17 mouse cellular contexts compared by ENCODE assay signal in the genomic region with DNA sequence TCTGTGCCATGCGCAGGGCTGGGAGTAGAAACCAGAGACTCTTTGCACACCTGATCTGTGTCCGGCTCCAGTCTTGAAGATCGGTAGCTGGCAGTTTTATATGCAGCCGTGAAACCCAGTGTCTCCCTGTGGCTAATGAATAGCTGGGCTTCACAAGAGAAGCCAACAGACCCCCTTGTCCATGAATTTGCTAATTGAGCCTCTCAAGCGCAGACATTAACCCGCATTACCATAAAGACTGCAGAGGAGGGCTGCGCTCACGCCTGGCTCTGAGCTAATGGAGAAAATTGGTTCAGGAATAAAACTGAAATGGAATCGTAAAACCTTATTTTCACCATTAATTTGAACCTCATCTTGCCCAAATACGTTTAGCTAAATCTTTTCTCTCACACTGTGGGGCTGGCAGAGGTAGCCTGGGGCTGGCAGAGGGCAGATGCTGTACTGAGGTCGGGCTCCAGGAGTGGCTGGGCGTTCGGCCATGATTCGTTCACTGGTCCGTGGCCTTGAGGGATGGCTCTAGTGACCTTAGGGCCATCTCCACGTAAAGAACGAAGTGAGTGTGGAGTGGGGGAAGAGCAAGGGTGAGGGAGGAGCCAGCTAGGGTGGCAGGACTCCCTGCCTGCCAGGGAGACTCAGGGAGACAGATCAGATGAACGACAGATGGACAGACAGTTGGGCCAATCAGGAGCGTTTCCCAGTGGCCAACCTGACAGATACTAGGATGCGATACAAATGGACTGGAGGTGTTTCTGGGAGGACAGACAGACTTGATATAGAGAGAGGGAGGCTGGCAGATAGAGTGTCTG. TPM values are rescaled to one million over a fixed set of nuclear protein-coding genes. Genes with fewer than 3 reads are reported as not detected.
DNase-seq lines count a peak whose midpoint lies in the region; ATAC-seq and TF ChIP-seq lines count a peak whose summit lies in the region.
"Had no signal": no experiment of that assay in that cellular context is flagged by ENCODE, and none has a peak within 500 bp of the region (broad histone marks: within the 10 kb centered on the region; RNA-seq: fewer than 3 reads in every experiment).

No protein-coding gene starts in this region.

- no peaks in the 10 kb centered on the region for H3K9me3 ChIP-seq in forebrain, embryonic 14.5 days (replicated peaks; ENCODE audit: control insufficient read depth, low read length)
- no peaks in the 10 kb centered on the region for H3K9me3 ChIP-seq in neural tube, embryonic 14.5 days (ENCODE audit: control insufficient read depth, low read length)
- H3K9me3 ChIP-seq in intestine, embryonic 15.5 days, result no peaks in the 10 kb centered on the region
- H3K9me3 ChIP-seq: embryonic facial prominence, embryonic 12.5 days had no signal

- WGBS in cerebellum, adult 2 months, result 49% methylated on average over 20 of the region's 20 CpGs
- WGBS in forebrain, embryonic 14.5 days, result 46% methylated on average over 20 of the region's 20 CpGs
- 40% methylated on average over 20 of the region's 20 CpGs for WGBS in neural tube, embryonic 14.5 days
- WGBS in intestine, embryonic 15.5 days, result 71% methylated on average over 20 of the region's 20 CpGs

- H3K27me3 ChIP-seq in cerebellum, adult 2 months (ENCODE audit: control insufficient read depth, insufficient read depth, low read length), result no peaks in the 10 kb centered on the region; the same call in 1 of the 2 replicates
- H3K27me3 ChIP-seq in forebrain, embryonic 14.5 days (replicated peaks; ENCODE audit: control insufficient read depth, insufficient read depth, low read length), result 0 out of 2 replicates have a peak, but pooled peaks cover under 1% of the 10 kb centered on the region
- no peaks in the 10 kb centered on the region for H3K27me3 ChIP-seq in neural tube, embryonic 14.5 days (ENCODE audit: control insufficient read depth, insufficient read depth, low read length)
- peaks cover 19% of the 10 kb centered on the region for H3K27me3 ChIP-seq in intestine, embryonic 15.5 days (replicated peaks)

- no peak overlapping the region for H3K9ac ChIP-seq in forebrain, embryonic 14.5 days (ENCODE audit: low read length)
- H3K9ac ChIP-seq in neural tube, embryonic 14.5 days (replicated peaks; ENCODE audit: low read depth, low read length), result no peak overlapping the region
- H3K9ac ChIP-seq in intestine, embryonic 15.5 days, result no peak overlapping the region
- H3K9ac ChIP-seq: embryonic facial prominence, embryonic 12.5 days; liver, embryonic 14.5 days had no signal

- no peak for TF ChIP-seq CTCF in left cerebral cortex, adult 2 months (IDR thresholded peaks at IDR 0.05)
- TF ChIP-seq CTCF in cerebellum, adult 2 months (IDR thresholded peaks at IDR 0.05; ENCODE audit: borderline replicate concordance, insufficient read depth, low read depth, low read length), result no peak

- H3K27ac ChIP-seq in left cerebral cortex, adult 2 months, result no peak overlapping the region
- H3K27ac ChIP-seq in cerebellum, adult 2 months (ENCODE audit: insufficient read depth, low read length), result no peak overlapping the region
- peak overlapping the region; percentile 50; the same call in 1 of the 2 replicates for H3K27ac ChIP-seq in forebrain, embryonic 14.5 days (ENCODE audit: low read depth, low read length)
- H3K27ac ChIP-seq in neural tube, embryonic 14.5 days (ENCODE audit: low read depth, low read length), result peak overlapping the region; percentile 17; the same call in 1 of the 2 replicates
- no peak overlapping the region for H3K27ac ChIP-seq in intestine, embryonic 15.5 days
- H3K27ac ChIP-seq: embryonic facial prominence, embryonic 12.5 days; liver, embryonic 14.5 days; stomach, postnatal 0 days had no signal

- H3K4me3 ChIP-seq in left cerebral cortex, adult 2 months, result no peak overlapping the region
- H3K4me3 ChIP-seq in cerebellum, adult 2 months (replicated peaks; ENCODE audit: insufficient read depth, low read depth, low read length), result peak overlapping the region; percentile 23
- H3K4me3 ChIP-seq in forebrain, embryonic 14.5 days (ENCODE audit: low read depth, low read length), result no peak overlapping the region
- no peak overlapping the region for H3K4me3 ChIP-seq in neural tube, embryonic 14.5 days (ENCODE audit: low read depth, low read length)
- H3K4me3 ChIP-seq in intestine, embryonic 15.5 days (replicated peaks), result no peak overlapping the region
- H3K4me3 ChIP-seq: embryonic facial prominence, embryonic 12.5 days had no signal

- DNase-seq in left cerebral cortex, postnatal 4 days, result peak; percentile 81
- no peak for DNase-seq in left cerebral cortex, adult 2 months (ENCODE audit: extremely low spot score in 1 of 2, low spot score in 2 of 2)
- DNase-seq in cerebellum, adult 2 months, result peak; percentile 59 to 73
- DNase-seq in forebrain, embryonic 14.5 days (ENCODE audit: low spot score), result peak; percentile 53
- no peak for DNase-seq in ovary, postnatal 14 days (ENCODE audit: low spot score)
- no peak for DNase-seq in embryo, embryonic 9.5 days (ENCODE audit: extremely low spot score)
- DNase-seq: heart, postnatal 10 days; kidney, postnatal 36 days had no signal

- intact Hi-C loops in left cerebral cortex, postnatal 4 days (cut with DNase I), result no loop called here
- intact Hi-C loops in left cerebral cortex, adult 2 months (cut with DNase I), result no loop called here

- no peaks in the 10 kb centered on the region for H3K36me3 ChIP-seq in forebrain, embryonic 14.5 days (ENCODE audit: control insufficient read depth, insufficient read depth, low read length)
- no peaks in the 10 kb centered on the region for H3K36me3 ChIP-seq in neural tube, embryonic 14.5 days (ENCODE audit: control insufficient read depth, insufficient read depth, low read length)
- no peaks in the 10 kb centered on the region for H3K36me3 ChIP-seq in intestine, embryonic 15.5 days
- H3K36me3 ChIP-seq: embryonic facial prominence, embryonic 12.5 days had no signal

- peaks cover 9% of the 10 kb centered on the region for H3K4me1 ChIP-seq in cerebellum, adult 2 months (ENCODE audit: control insufficient read depth, insufficient read depth, low read length)
- H3K4me1 ChIP-seq in forebrain, embryonic 14.5 days (ENCODE audit: control insufficient read depth, insufficient read depth, low read length), result peaks cover 18% of the 10 kb centered on the region
- H3K4me1 ChIP-seq in neural tube, embryonic 14.5 days (ENCODE audit: control insufficient read depth, insufficient read depth, low read length), result peaks cover 20% of the 10 kb centered on the region
- no peaks in the 10 kb centered on the region for H3K4me1 ChIP-seq in intestine, embryonic 15.5 days (replicated peaks)

- TF ChIP-seq POLR2A in cerebellum, adult 2 months (IDR thresholded peaks at IDR 0.05; ENCODE audit: borderline replicate concordance, insufficient read depth, low read length), result no peak

- ATAC-seq in forebrain, embryonic 14.5 days, result no peak
- no peak for ATAC-seq in neural tube, embryonic 14.5 days (ENCODE audit: low read depth)
- ATAC-seq in intestine, embryonic 15.5 days, result no peak
- ATAC-seq: Patski had no signal

- H3K4me2 ChIP-seq in forebrain, embryonic 14.5 days (ENCODE audit: low read length), result no peak overlapping the region
- H3K4me2 ChIP-seq in neural tube, embryonic 14.5 days (ENCODE audit: low read depth, low read length), result no peak overlapping the region
- no peak overlapping the region for H3K4me2 ChIP-seq in intestine, embryonic 15.5 days (replicated peaks)
- H3K4me2 ChIP-seq: embryonic facial prominence, embryonic 12.5 days had no signal

RNA-seq across cellular contexts. Expression of a gene that starts 18.0 kb away (rescaled TPM):
- 10 to 100 TPM; 12.5 to 14.2 TPM for total RNA-seq in left cerebral cortex, postnatal 4 days (2021)
- 10 to 100 TPM; 44.5 to 48.3 TPM for total RNA-seq in left cerebral cortex, adult 2 months (2021)
- 30.2 and 34.0 TPM in 2 replicates for polyA plus RNA-seq in cerebellum, adult 2 months (2012; rRNA removed)
- polyA plus RNA-seq in forebrain, embryonic 14.5 days (2014; fragmentation: Nextera tagmentation; extraction: Ambion mirVana), result 24.3 and 28.1 TPM in 2 replicates
- polyA plus RNA-seq in neural tube, embryonic 14.5 days (2014; fragmentation: Nextera tagmentation; extraction: Ambion mirVana), result 19.6 and 29.3 TPM in 2 replicates
- polyA plus RNA-seq in intestine, embryonic 15.5 days (2015; fragmentation: Nextera tagmentation; extraction: Ambion mirVana), result 50.0 and 58.6 TPM in 2 replicates
- total RNA-seq: neutrophil, adult 5-6 weeks had no signal
- polyA plus RNA-seq: Patski had no signal

RNA-seq across cellular contexts. Expression of a gene that starts 23.7 kb away (rescaled TPM):
- 10 to 100 TPM; 11.3 to 14.8 TPM for total RNA-seq in left cerebral cortex, postnatal 4 days (2021)
- 10 to 100 TPM; 41.2 to 45.1 TPM for total RNA-seq in left cerebral cortex, adult 2 months (2021)
- 26.6 and 28.6 TPM in 2 replicates for polyA plus RNA-seq in cerebellum, adult 2 months (2012; rRNA removed)
- 22.3 and 25.6 TPM in 2 replicates for polyA plus RNA-seq in forebrain, embryonic 14.5 days (2014; fragmentation: Nextera tagmentation; extraction: Ambion mirVana)
- 15.3 and 25.2 TPM in 2 replicates for polyA plus RNA-seq in neural tube, embryonic 14.5 days (2014; fragmentation: Nextera tagmentation; extraction: Ambion mirVana)
- 33.3 and 36.3 TPM in 2 replicates for polyA plus RNA-seq in intestine, embryonic 15.5 days (2015; fragmentation: Nextera tagmentation; extraction: Ambion mirVana)
- total RNA-seq: neutrophil, adult 5-6 weeks had no signal
- polyA plus RNA-seq: Patski had no signal

RNA-seq across cellular contexts. Expression of a gene that starts 30.6 kb away (rescaled TPM):
- 10 to 100 TPM; 15.3 to 17.2 TPM for total RNA-seq in left cerebral cortex, postnatal 4 days (2021)
- total RNA-seq in left cerebral cortex, adult 2 months (2021), result 10 to 100 TPM; 57.5 to 60.3 TPM
- polyA plus RNA-seq in cerebellum, adult 2 months (2012; rRNA removed), result 41.8 and 46.8 TPM in 2 replicates
- 45.2 and 45.8 TPM in 2 replicates for polyA plus RNA-seq in forebrain, embryonic 14.5 days (2014; fragmentation: Nextera tagmentation; extraction: Ambion mirVana)
- polyA plus RNA-seq in neural tube, embryonic 14.5 days (2014; fragmentation: Nextera tagmentation; extraction: Ambion mirVana), result 28.2 and 49.7 TPM in 2 replicates
- polyA plus RNA-seq in intestine, embryonic 15.5 days (2015; fragmentation: Nextera tagmentation; extraction: Ambion mirVana), result 67.2 and 68.8 TPM in 2 replicates
- total RNA-seq: neutrophil, adult 5-6 weeks had no signal
- polyA plus RNA-seq: Patski had no signal

RNA-seq across cellular contexts. Expression of a gene that starts 40.1 kb away (rescaled TPM):
- 10 to 100 TPM; 21.6 to 23.0 TPM for total RNA-seq in left cerebral cortex, postnatal 4 days (2021)
- 1 to 10 TPM; 3.5 to 4.6 TPM for total RNA-seq in left cerebral cortex, adult 2 months (2021)
- 44.5 and 51.9 TPM in 2 replicates for polyA plus RNA-seq in cerebellum, adult 2 months (2012; rRNA removed)
- 1.9 and 3.1 TPM in 2 replicates for polyA plus RNA-seq in forebrain, embryonic 14.5 days (2014; fragmentation: Nextera tagmentation; extraction: Ambion mirVana)
- 9.9 and 13.1 TPM in 2 replicates for polyA plus RNA-seq in neural tube, embryonic 14.5 days (2014; fragmentation: Nextera tagmentation; extraction: Ambion mirVana)
- polyA plus RNA-seq in intestine, embryonic 15.5 days (2015; fragmentation: Nextera tagmentation; extraction: Ambion mirVana), result 0.80 and 0.84 TPM in 2 replicates
- total RNA-seq: granulocyte monocyte progenitor cell, adult 5-6 weeks; heart, postnatal 10 days; megakaryocyte progenitor cell, adult 5-6 weeks; neutrophil, adult 5-6 weeks had no signal
- polyA plus RNA-seq: Patski had no signal

Comparison
In these comparisons a context has a peak if more than half of its experiments do, and no peak if none do; other contexts are left out.
1. DNase-seq: peak in left cerebral cortex, postnatal 4 days (single experiment), cerebellum, adult 2 months (2 of 2) and forebrain, embryonic 14.5 days (single experiment); none in left cerebral cortex, adult 2 months (0 of 2), ovary, postnatal 14 days (single experiment) and embryo, embryonic 9.5 days (single experiment).
2. H3K27ac ChIP-seq: peak in forebrain, embryonic 14.5 days (single experiment) and neural tube, embryonic 14.5 days (single experiment); none in left cerebral cortex, adult 2 months (single experiment), cerebellum, adult 2 months (single experiment) and intestine, embryonic 15.5 days (single experiment).